Mouse (Mus musculus) heart, embryonic 11.5 days (tissue): ENCODE measurements around the gene Nme2. TPM values are rescaled to one million over a fixed set of nuclear protein-coding genes. Genes with fewer than 3 reads are reported as not detected.
"Not testable (repeated sequence)": the region's sequence is repeated elsewhere in the genome, so short reads cannot be mapped to it uniquely, and the experiment has no call there.

Source experiments
- ATAC-seq: fragments of 200-750 bp; cut with Nextera tagmentation; replicated peaks from 2 replicates; pipeline ENCODE4 v1.8.0; 2017; ENCODE audit warnings: moderate library complexity; ENCODE audit not compliant: insufficient number of reproducible peaks, low FRiP score, low TSS enrichment
- H3K27ac ChIP-seq: fragments of 300-500 bp; sonication (generic); 2 replicates; pipeline ENCODE4 v1.5.1; 2014; ENCODE audit warnings: mild to moderate bottlenecking, low read depth, low read length
- H3K27me3 ChIP-seq: fragments of 300-500 bp; sonication (generic); 2 replicates; pipeline ENCODE4 v1.6.1; 2014; ENCODE audit warnings: mild to moderate bottlenecking, low read length, mixed read lengths; ENCODE audit not compliant: control insufficient read depth, insufficient read depth
- H3K36me3 ChIP-seq: fragments of 300-500 bp; sonication (generic); 2 replicates; pipeline ENCODE4 v1.6.1; 2014; ENCODE audit warnings: mild to moderate bottlenecking, low read length, moderate library complexity, mixed read lengths; ENCODE audit not compliant: control insufficient read depth, insufficient read depth
- H3K4me1 ChIP-seq: fragments of 300-500 bp; sonication (generic); 2 replicates; pipeline ENCODE4 v1.6.1; 2014; ENCODE audit warnings: low read length; ENCODE audit not compliant: control insufficient read depth, insufficient read depth
- H3K4me2 ChIP-seq: fragments of 300-500 bp; sonication (generic); 2 replicates; pipeline ENCODE4 v1.6.1; 2014; ENCODE audit warnings: mild to moderate bottlenecking, moderate library complexity
- H3K4me3 ChIP-seq: fragments of 300-500 bp; sonication (generic); 2 replicates; pipeline ENCODE4 v1.5.1; 2014; ENCODE audit warnings: low read depth, low read length
- H3K9ac ChIP-seq: fragments of 300-500 bp; sonication (generic); 2 replicates; pipeline ENCODE4 v1.6.1; 2014; ENCODE audit warnings: mild to moderate bottlenecking, low read depth, low read length, moderate library complexity
- H3K9me3 ChIP-seq: fragments of 300-500 bp; sonication (generic); replicated peaks from 2 replicates; pipeline ENCODE4 v1.6.1; 2016; ENCODE audit warnings: low read length; ENCODE audit not compliant: control insufficient read depth
- WGBS: fragments of 180-500 bp; shearing (Covaris S2); extraction: QIAGEN DNeasy Blood & Tissue Kit; methylation state at CpG from one replicate; pipeline ENCODE4 v1.1.7; 2014; ENCODE audit not compliant: insufficient replicate concordance; 5-methylcytosine and 5-hydroxymethylcytosine counted together
- polyA plus RNA-seq: library from polyadenylated mRNA; unstranded; fragments of >200 nt; fragmentation: Nextera tagmentation; extraction: Ambion mirVana; gene quantifications from 2 replicates; pipeline ENCODE4 v1.2.1, GENCODE M21; 2014

Nme2 gene
- polyA plus RNA-seq, 1 experiment from 2014 or later: 277 TPM

GRCm38 (mm10) chr11:93940906-93941305 is 15.2 kb downstream of the Nme2 start:
- whole genome bisulfite sequencing: 65% methylated on average over 2 of the region's 2 CpGs
- no peaks in the 10 kb centered on the region for H3K9me3 ChIP-seq
- no peak overlapping the region for H3K9ac ChIP-seq
- H3K4me1 ChIP-seq: no peaks in the 10 kb centered on the region
- H3K4me3 ChIP-seq: no peak overlapping the region
- H3K27me3 ChIP-seq: no peaks in the 10 kb centered on the region
- no peak for ATAC-seq
- no peak overlapping the region for H3K27ac ChIP-seq
- no peak overlapping the region for H3K4me2 ChIP-seq
- H3K36me3 ChIP-seq: peaks cover 1% of the 10 kb centered on the region; the same call in 1 of the 2 replicates

- H3K27ac ChIP-seq: no peak overlapping the region
- no peaks in the 10 kb centered on the region for H3K4me1 ChIP-seq
- peaks cover 21% of the 10 kb centered on the region for H3K36me3 ChIP-seq
- no peak overlapping the region for H3K4me2 ChIP-seq
- H3K4me3 ChIP-seq: no peak overlapping the region
- no peak for ATAC-seq
- H3K9ac ChIP-seq: no peak overlapping the region
- no peaks in the 10 kb centered on the region for H3K27me3 ChIP-seq
- H3K9me3 ChIP-seq: no peaks in the 10 kb centered on the region
Observed at GRCm38 (mm10) chr11:93929106-93929505, 27.0 kb downstream of the Nme2 start.

- H3K9me3 ChIP-seq, H3K4me3 ChIP-seq, H3K4me2 ChIP-seq, H3K9ac ChIP-seq, H3K27ac ChIP-seq, H3K27me3 ChIP-seq, H3K4me1 ChIP-seq, ATAC-seq: not testable (repeated sequence)
- 94% methylated on average over 2 of the region's 2 CpGs for WGBS
- H3K36me3 ChIP-seq: peaks cover 25% of the 10 kb centered on the region
Observed at GRCm38 (mm10) chr11:93915019-93915418, 41.0 kb downstream of the Nme2 start.

GRCm38 (mm10) chr11:93911603-93912002 is 44.5 kb downstream of the Nme2 start:
- Histone ChIP-seq H3K4me2 (no peak overlapping the region), H3K4me1 (no peaks in the 10 kb centered on the region), H3K27ac (no peak overlapping the region), H3K4me3 (no peak overlapping the region), H3K9me3 (no peaks in the 10 kb centered on the region), H3K9ac (no peak overlapping the region), H3K36me3 (peaks cover 25% of the 10 kb centered on the region), H3K27me3 (no peaks in the 10 kb centered on the region)
- ATAC-seq: no peak
- 84% methylated on average over 3 of the region's 3 CpGs for WGBS

GRCm38 (mm10) chr11:93908829-93909228 is 47.2 kb downstream of the Nme2 start:
- Histone ChIP-seq H3K4me1 (no peaks in the 10 kb centered on the region), H3K27me3 (no peaks in the 10 kb centered on the region), H3K36me3 (peaks cover 27% of the 10 kb centered on the region), H3K9me3 (no peaks in the 10 kb centered on the region), H3K4me3 (no peak overlapping the region), H3K27ac (no peak overlapping the region), H3K4me2 (no peak overlapping the region), H3K9ac (no peak overlapping the region)
- no peak for ATAC-seq
- WGBS: 90% methylated on average over 9 of the region's 9 CpGs

- Histone ChIP-seq H3K4me2 (no peak overlapping the region), H3K9me3 (no peaks in the 10 kb centered on the region), H3K4me1 (no peaks in the 10 kb centered on the region), H3K36me3 (peaks cover 27% of the 10 kb centered on the region), H3K27me3 (no peaks in the 10 kb centered on the region), H3K9ac (no peak overlapping the region), H3K4me3 (no peak overlapping the region), H3K27ac (no peak overlapping the region)
- WGBS: 85% methylated on average over 3 of the region's 3 CpGs
- ATAC-seq: no peak
Observed at GRCm38 (mm10) chr11:93907839-93908238, 48.2 kb downstream of the Nme2 start.

GRCm38 (mm10) chr11:93906834-93907233 is 49.2 kb downstream of the Nme2 start:
- WGBS: 84% methylated on average over 4 of the region's 4 CpGs
- no peak overlapping the region for H3K9ac ChIP-seq
- no peak overlapping the region for H3K4me2 ChIP-seq
- H3K4me3 ChIP-seq: no peak overlapping the region
- no peak for ATAC-seq
- H3K4me1 ChIP-seq: no peaks in the 10 kb centered on the region
- H3K27ac ChIP-seq: no peak overlapping the region
- H3K9me3 ChIP-seq: no peaks in the 10 kb centered on the region
- H3K27me3 ChIP-seq: no peaks in the 10 kb centered on the region
- peaks cover 27% of the 10 kb centered on the region for H3K36me3 ChIP-seq

Other genes with a start within 250 kb of the Nme2 start
- gene Utp18, start 70.5 kb downstream of the Nme2 start, polyA plus RNA-seq: 23.8 and 25.2 TPM in 2 replicates
- gene Mbtd1, start 70.4 kb downstream of the Nme2 start, polyA plus RNA-seq: 18.2 and 19.7 TPM in 2 replicates
- 308 and 315 TPM in 2 replicates for gene Gm20390, start 12.0 kb upstream of the Nme2 start, polyA plus RNA-seq
- 135 and 136 TPM in 2 replicates for gene Nme1, start 12.3 kb upstream of the Nme2 start, polyA plus RNA-seq
- gene Spag9, start 39.8 kb upstream of the Nme2 start, polyA plus RNA-seq: 38.1 and 40.4 TPM in 2 replicates